Mouse (Mus musculus) c-Kit-positive CD71-negative TER-119-negative erythroid progenitor cells, embryonic 14.5 days (primary cell): ENCODE measurements around the gene Rtf1.
"Not testable (repeated sequence)": the region's sequence is repeated elsewhere in the genome, so short reads cannot be mapped to it uniquely, and the experiment has no call there.

Experiments used
- DNase-seq: peaks from one replicate; pipeline ENCODE4 v3.0.0-alpha.2; 2013; ENCODE audit warnings: low read depth

Gene Rtf1

GRCm38 (mm10) chr2:119674525-119675214, at the start of gene Rtf1:
Gene Rtf1, plus strand, starts transcription at chr2:119675068.
- peak; percentile 69 for DNase-seq

GRCm38 (mm10) chr2:119636781-119637180, 38.1 kb upstream of the Rtf1 start:
- no peak for DNase-seq

- no peak for DNase-seq
Observed at GRCm38 (mm10) chr2:119641214-119641912, 33.5 kb upstream of the Rtf1 start.

GRCm38 (mm10) chr2:119644254-119644653, 30.6 kb upstream of the Rtf1 start:
- no peak for DNase-seq

- peak; percentile 83 for DNase-seq
Observed at GRCm38 (mm10) chr2:119662220-119663182, 12.4 kb upstream of the Rtf1 start, which contains the start of gene Ndufaf1. Gene Ndufaf1, minus strand, starts transcription at chr2:119662827.

- DNase-seq = not testable (repeated sequence)
Observed at GRCm38 (mm10) chr2:119665744-119666143, 9.1 kb upstream of the Rtf1 start.

- DNase-seq = no peak
Observed at GRCm38 (mm10) chr2:119669010-119669409, 5.9 kb upstream of the Rtf1 start.

GRCm38 (mm10) chr2:119675215-119675784, 432 bp downstream of the Rtf1 start:
- peak; percentile 50 for DNase-seq

GRCm38 (mm10) chr2:119675831-119676230, 963 bp downstream of the Rtf1 start:
- no peak for DNase-seq

GRCm38 (mm10) chr2:119683706-119684105, 8.8 kb downstream of the Rtf1 start:
- no peak for DNase-seq

GRCm38 (mm10) chr2:119692003-119692701, 17.3 kb downstream of the Rtf1 start:
- no peak for DNase-seq

GRCm38 (mm10) chr2:119694826-119695225, 20.0 kb downstream of the Rtf1 start:
- no peak for DNase-seq

GRCm38 (mm10) chr2:119696111-119696510, 21.2 kb downstream of the Rtf1 start:
- no peak for DNase-seq

GRCm38 (mm10) chr2:119698472-119698871, 23.6 kb downstream of the Rtf1 start:
- peak; percentile 33 for DNase-seq

- no peak for DNase-seq
Observed at GRCm38 (mm10) chr2:119699962-119700361, 25.1 kb downstream of the Rtf1 start.

GRCm38 (mm10) chr2:119703171-119703570, 28.3 kb downstream of the Rtf1 start:
- DNase-seq = no peak

GRCm38 (mm10) chr2:119707676-119708075, 32.8 kb downstream of the Rtf1 start:
- no peak for DNase-seq

GRCm38 (mm10) chr2:119710011-119710410, 35.1 kb downstream of the Rtf1 start:
- DNase-seq = no peak

- not testable (repeated sequence) for DNase-seq
Observed at GRCm38 (mm10) chr2:119715868-119716267, 41.0 kb downstream of the Rtf1 start.

- DNase-seq = no peak
Observed at GRCm38 (mm10) chr2:119721070-119721469, 46.2 kb downstream of the Rtf1 start.

GRCm38 (mm10) chr2:119727762-119728416, 53.0 kb downstream of the Rtf1 start:
- DNase-seq = no peak
